Mouse (Mus musculus): ENCODE results near the gene Irak2. TPM values are rescaled to one million over a fixed set of nuclear protein-coding genes. Genes with fewer than 3 reads are reported as not detected.

Irak2 gene
- polyA plus RNA-seq, 1 experiment from 2014 or later, result 3.0 TPM

- DNase-seq (ENCODE audit: low spot score), result no peak
- Histone ChIP-seq H3K36me3 (peaks cover 60% of the 10 kb centered on the region), H3K27ac (replicated peaks) (no peak overlapping the region), H3K4me1 (peaks cover 16% of the 10 kb centered on the region), H3K4me3 (no peak overlapping the region), H3K27me3 (ENCODE audit: low read depth, poor library complexity, severe bottlenecking) (no peaks in the 10 kb centered on the region), H3K9me3 (replicated peaks) (no peaks in the 10 kb centered on the region)
- WGBS, result 93% methylated on average over 9 of the region's 9 CpGs
These were observed 99.2 kb downstream of the Irak2 start for GRCm38 (mm10) chr6:113737318-113738046.

DNA sequence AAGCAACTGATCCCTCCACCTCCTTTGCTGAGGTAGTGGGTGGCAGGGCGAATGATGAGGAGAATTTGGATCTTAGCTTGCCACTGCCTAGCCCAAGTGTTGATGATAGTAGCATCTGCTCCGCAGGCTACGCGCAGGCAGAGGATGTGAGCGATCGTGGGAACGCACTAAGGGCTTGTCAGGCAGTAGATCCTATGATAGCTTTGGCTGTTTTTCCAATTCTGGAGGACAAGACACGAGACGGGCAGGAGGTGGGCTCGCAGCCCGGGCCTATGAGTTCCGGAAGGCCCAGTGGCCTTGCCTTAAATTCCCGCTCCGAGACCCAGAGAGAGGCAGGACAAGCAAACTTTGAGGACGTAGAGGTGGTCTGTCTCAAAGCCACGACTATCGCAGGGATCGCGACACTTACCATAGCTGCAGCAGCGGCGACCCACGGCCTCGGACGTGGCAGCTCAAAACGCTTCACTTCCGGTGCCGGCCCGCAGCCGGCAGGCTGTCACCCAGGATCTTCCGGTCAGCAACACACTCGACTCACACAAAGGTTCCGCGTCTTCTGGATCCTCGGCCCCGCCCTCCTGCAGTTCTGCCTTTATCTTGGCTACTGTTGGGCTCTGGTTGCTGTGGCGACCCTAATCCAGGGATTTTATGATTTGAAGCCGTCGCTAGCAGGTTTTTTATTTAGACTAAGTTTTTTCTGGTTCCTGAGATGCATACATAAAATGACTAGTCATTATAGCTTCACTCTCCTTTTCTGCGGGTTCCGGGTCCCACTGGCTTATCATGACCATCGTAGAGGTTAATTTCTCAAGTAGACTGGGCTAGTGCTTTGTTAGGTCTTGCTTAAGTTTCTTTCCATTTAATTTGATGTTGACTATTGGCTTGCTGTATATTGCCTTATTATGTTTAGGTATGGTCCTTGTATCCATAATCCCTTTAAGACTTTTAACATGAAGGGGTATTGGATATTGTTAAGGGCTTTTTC, 102.3 kb downstream of the Irak2 start, which contains the start of gene Sec13:
Gene Sec13 (minus strand): TSS at position 508 of the 982 bp plus-strand sequence.
- no peaks in the 10 kb centered on the region for H3K9me3 ChIP-seq (replicated peaks)
- peak within 1 kb of the TSS; percentile 95 for H3K4me3 ChIP-seq
- peaks cover 16% of the 10 kb centered on the region for H3K4me1 ChIP-seq
- H3K27ac ChIP-seq (replicated peaks), result peak within 1 kb of the TSS; percentile 89
- WGBS, result 7% methylated on average over 41 of the region's 41 CpGs
- DNase-seq (ENCODE audit: low spot score), result peak; percentile 90
- H3K36me3 ChIP-seq, result peaks cover 29% of the 10 kb centered on the region
- 0 out of 2 replicates have a peak, but pooled peaks cover 3% of the 10 kb centered on the region for H3K27me3 ChIP-seq (ENCODE audit: low read depth, poor library complexity, severe bottlenecking)

DNA sequence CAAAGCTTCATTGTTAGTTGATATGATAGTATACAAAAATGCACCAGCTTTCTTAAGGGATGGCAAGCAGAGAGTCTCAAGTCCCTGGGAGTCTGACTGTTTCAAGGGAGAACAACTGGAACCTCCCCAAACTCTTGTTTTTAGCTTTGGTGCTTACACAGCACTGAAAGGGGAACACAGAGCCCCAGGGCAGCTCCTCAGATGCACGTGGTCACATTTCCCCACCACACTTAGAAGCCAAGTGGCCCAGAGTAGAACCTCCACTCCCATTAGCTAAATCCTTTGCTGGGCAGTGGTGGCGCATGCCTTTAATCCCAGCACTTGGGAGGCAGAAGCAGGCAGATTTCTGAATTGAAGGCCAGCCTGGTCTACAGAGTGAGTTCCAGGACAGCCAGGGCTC, 103.2 kb downstream of the Irak2 start:
- H3K27ac ChIP-seq (replicated peaks), result no peak overlapping the region
- 0 out of 2 replicates have a peak, but pooled peaks cover 3% of the 10 kb centered on the region for H3K27me3 ChIP-seq (ENCODE audit: low read depth, poor library complexity, severe bottlenecking)
- peaks cover 16% of the 10 kb centered on the region for H3K4me1 ChIP-seq
- H3K36me3 ChIP-seq, result peaks cover 20% of the 10 kb centered on the region
- no peaks in the 10 kb centered on the region for H3K9me3 ChIP-seq (replicated peaks)
- DNase-seq (ENCODE audit: low spot score), result no peak
- H3K4me3 ChIP-seq, result no peak overlapping the region
- 77% methylated on average over 2 of the region's 2 CpGs for WGBS

GRCm38 (mm10) chr6:113742321-113742720, 104.1 kb downstream of the Irak2 start:
- no peak for DNase-seq (ENCODE audit: low spot score)
- Histone ChIP-seq H3K27ac (replicated peaks) (no peak overlapping the region), H3K4me3 (no peak overlapping the region), H3K9me3 (replicated peaks) (no peaks in the 10 kb centered on the region), H3K4me1 (peaks cover 16% of the 10 kb centered on the region), H3K36me3 (peaks cover 11% of the 10 kb centered on the region), H3K27me3 (ENCODE audit: low read depth, poor library complexity, severe bottlenecking) (peaks cover 5% of the 10 kb centered on the region)
- 84% methylated on average over 1 of the region's 1 CpGs for WGBS

GRCm38 (mm10) chr6:113743111-113743510, 104.8 kb downstream of the Irak2 start:
- Histone ChIP-seq H3K27ac (replicated peaks) (no peak overlapping the region), H3K27me3 (ENCODE audit: low read depth, poor library complexity, severe bottlenecking) (peaks cover 10% of the 10 kb centered on the region), H3K4me3 (no peak overlapping the region), H3K9me3 (replicated peaks) (no peaks in the 10 kb centered on the region), H3K36me3 (peaks cover 3% of the 10 kb centered on the region), H3K4me1 (peaks cover 16% of the 10 kb centered on the region)
- DNase-seq (ENCODE audit: low spot score), result no peak
- WGBS, result 56% methylated on average over 1 of the region's 1 CpGs

Small RNAs within 50 kb of the gene (microRNA-seq; reads per million reads assigned to microRNA genes)
- gene Mir7042, result 0.90 reads per million

Other genes starting within 250 kb of the Irak2 start
- gene Ttll3, start 249.2 kb upstream of the Irak2 start, polyA plus RNA-seq (2016; fragmentation: Nextera tagmentation; extraction: Ambion mirVana), result 5.9 and 6.7 TPM in 2 replicates
- 36.3 and 43.4 TPM in 2 replicates for gene Rpusd3, start 219.1 kb upstream of the Irak2 start, polyA plus RNA-seq (2016; fragmentation: Nextera tagmentation; extraction: Ambion mirVana)
- gene Cidec, start 202.7 kb upstream of the Irak2 start, polyA plus RNA-seq (2016; fragmentation: Nextera tagmentation; extraction: Ambion mirVana), result not detected in 2 replicates
- 90.0 and 93.5 TPM in 2 replicates for gene Jagn1, start 195.9 kb upstream of the Irak2 start, polyA plus RNA-seq (2016; fragmentation: Nextera tagmentation; extraction: Ambion mirVana)
- 1.1 and 1.4 TPM in 2 replicates for gene Il17re, start 180.0 kb upstream of the Irak2 start, polyA plus RNA-seq (2016; fragmentation: Nextera tagmentation; extraction: Ambion mirVana)
- gene Il17rc, start 167.0 kb upstream of the Irak2 start, polyA plus RNA-seq (2016; fragmentation: Nextera tagmentation; extraction: Ambion mirVana), result 4.4 and 5.3 TPM in 2 replicates
- gene Creld1, start 155.2 kb upstream of the Irak2 start, polyA plus RNA-seq (2016; fragmentation: Nextera tagmentation; extraction: Ambion mirVana), result 43.0 and 45.4 TPM in 2 replicates
- 2.0 and 2.3 TPM in 2 replicates for gene Prrt3, start 136.5 kb upstream of the Irak2 start, polyA plus RNA-seq (2016; fragmentation: Nextera tagmentation; extraction: Ambion mirVana)
- 82.0 and 83.4 TPM in 2 replicates for gene Emc3, start 106.8 kb upstream of the Irak2 start, polyA plus RNA-seq (2016; fragmentation: Nextera tagmentation; extraction: Ambion mirVana)
- gene Fancd2, start 106.8 kb upstream of the Irak2 start, polyA plus RNA-seq (2016; fragmentation: Nextera tagmentation; extraction: Ambion mirVana), result 18.1 and 18.2 TPM in 2 replicates
- gene Fancd2os, start 37.8 kb upstream of the Irak2 start, polyA plus RNA-seq (2016; fragmentation: Nextera tagmentation; extraction: Ambion mirVana), result 0.17 and 0.52 TPM in 2 replicates
- 210 and 217 TPM in 2 replicates for gene Brk1, start 33.7 kb upstream of the Irak2 start, polyA plus RNA-seq (2016; fragmentation: Nextera tagmentation; extraction: Ambion mirVana)
- 44.4 and 45.5 TPM in 2 replicates for gene Vhl, start 14.5 kb upstream of the Irak2 start, polyA plus RNA-seq (2016; fragmentation: Nextera tagmentation; extraction: Ambion mirVana)
- gene Tatdn2, start 58.6 kb downstream of the Irak2 start, polyA plus RNA-seq (2016; fragmentation: Nextera tagmentation; extraction: Ambion mirVana), result 0.54 and 0.76 TPM in 2 replicates
- gene Ghrl, start 81.4 kb downstream of the Irak2 start, polyA plus RNA-seq (2016; fragmentation: Nextera tagmentation; extraction: Ambion mirVana), result not detected in 2 replicates
- gene Sec13, start 102.3 kb downstream of the Irak2 start, polyA plus RNA-seq (2016; fragmentation: Nextera tagmentation; extraction: Ambion mirVana), result 281 and 284 TPM in 2 replicates

Measured in midbrain, embryonic 10.5 days (tissue).